Mouse (Mus musculus): Measurements from ENCODE around the gene Fam129a. TPM values are rescaled to one million over a fixed set of nuclear protein-coding genes. Genes with fewer than 3 reads are reported as not detected.
"Not testable (repeated sequence)": the region's sequence is repeated elsewhere in the genome, so short reads cannot be mapped to it uniquely, and the experiment has no call there.

Fam129a gene
- polyA plus RNA-seq, 1 experiment, result 22.4 TPM

DNA sequence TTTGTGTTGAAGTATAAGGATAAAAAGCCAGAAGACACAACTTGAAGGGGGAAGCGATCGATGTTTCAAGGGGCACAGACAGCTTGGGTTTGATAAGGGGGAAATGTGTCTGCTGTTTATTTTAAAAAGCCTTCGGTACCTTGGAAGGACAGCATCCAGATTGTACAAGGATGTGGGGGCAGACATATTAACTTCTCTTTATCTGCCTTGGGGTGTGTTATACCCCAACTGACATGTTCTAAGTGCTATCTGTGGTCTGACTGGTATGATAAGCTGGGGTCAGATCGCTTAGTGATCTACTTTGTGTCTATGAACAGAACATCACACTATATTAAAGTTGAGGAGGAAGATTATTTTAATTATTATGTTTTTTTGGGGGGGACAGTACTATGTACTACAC lies 157.2 kb downstream of the Fam129a start:
- no peaks in the 10 kb centered on the region for H3K4me1 ChIP-seq (ENCODE audit: control insufficient read depth, insufficient read depth, low read length)
- TF ChIP-seq CTCF (IDR thresholded peaks at IDR 0.05; ENCODE audit: insufficient read depth, low read length) (no peak), POLR2A (IDR thresholded peaks at IDR 0.05; ENCODE audit: borderline replicate concordance, extremely low read depth, low read depth, low read length) (no peak)
- H3K4me3 ChIP-seq (replicated peaks; ENCODE audit: extremely low read depth, low read depth, low read length), result no peak overlapping the region
- no peak for DNase-seq
- 58% methylated on average over 4 of the region's 4 CpGs for WGBS

DNA sequence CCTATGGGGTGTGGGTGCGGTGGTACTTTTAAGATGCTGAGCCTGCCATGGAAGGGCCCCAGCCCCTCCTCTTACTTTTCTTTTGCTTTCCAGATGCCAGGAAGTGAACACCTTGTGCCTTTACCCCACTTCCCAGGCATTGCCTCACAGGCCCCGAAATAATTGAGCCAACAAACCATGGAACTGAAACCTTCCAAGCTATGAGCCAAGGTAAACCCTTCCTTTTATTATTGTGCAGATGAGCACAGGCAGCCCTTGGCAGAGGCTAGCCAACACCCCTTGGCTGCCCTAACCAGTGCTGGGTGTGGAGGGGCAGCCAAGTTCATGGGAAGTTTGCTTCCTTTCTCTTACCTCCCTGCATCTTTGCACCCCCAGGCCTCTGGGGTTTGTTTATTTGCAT lies 166.2 kb downstream of the Fam129a start:
- 73% methylated on average over 2 of the region's 2 CpGs for WGBS
- no peak overlapping the region for H3K4me3 ChIP-seq (replicated peaks; ENCODE audit: extremely low read depth, low read depth, low read length)
- TF ChIP-seq POLR2A (IDR thresholded peaks at IDR 0.05; ENCODE audit: borderline replicate concordance, extremely low read depth, low read depth, low read length) (no peak), CTCF (IDR thresholded peaks at IDR 0.05; ENCODE audit: insufficient read depth, low read length) (no peak)
- DNase-seq, result no peak
- no peaks in the 10 kb centered on the region for H3K4me1 ChIP-seq (ENCODE audit: control insufficient read depth, insufficient read depth, low read length)

GRCm38 (mm10) chr1:151741199-151741621 lies 170.2 kb downstream of the Fam129a start:
- no peaks in the 10 kb centered on the region for H3K4me1 ChIP-seq (ENCODE audit: control insufficient read depth, insufficient read depth, low read length)
- WGBS, result 64% methylated on average over 7 of the region's 7 CpGs
- TF ChIP-seq POLR2A (IDR thresholded peaks at IDR 0.05; ENCODE audit: borderline replicate concordance, extremely low read depth, low read depth, low read length), result no peak
- TF ChIP-seq CTCF (IDR thresholded peaks at IDR 0.05; ENCODE audit: insufficient read depth, low read length), result no peak
- H3K4me3 ChIP-seq (replicated peaks; ENCODE audit: extremely low read depth, low read depth, low read length), result no peak overlapping the region
- no peak for DNase-seq

DNA sequence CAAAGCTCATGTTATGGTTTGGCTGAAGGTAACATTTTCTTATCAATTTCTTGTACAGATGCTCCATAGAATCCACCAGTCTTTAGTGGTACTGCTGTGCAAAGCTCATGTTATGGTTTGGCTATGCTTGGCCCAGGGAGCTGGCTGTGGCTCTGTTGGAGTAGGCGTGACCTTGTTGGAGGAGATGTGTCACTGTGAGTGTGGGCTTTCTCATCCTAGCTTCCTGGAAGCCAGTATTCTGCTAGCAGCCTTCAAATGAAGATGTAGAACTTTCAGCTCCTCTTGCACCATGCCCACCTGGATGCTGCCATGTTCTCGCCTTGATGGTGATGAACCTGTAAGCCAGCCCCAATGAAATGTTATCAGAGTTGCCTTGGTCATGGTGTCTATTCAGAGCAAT lies 178.9 kb downstream of the Fam129a start:
- H3K4me3 ChIP-seq (replicated peaks; ENCODE audit: extremely low read depth, low read depth, low read length); DNase-seq; H3K4me1 ChIP-seq (ENCODE audit: control insufficient read depth, insufficient read depth, low read length): not testable (repeated sequence)
- 97% methylated on average over 2 of the region's 2 CpGs for WGBS

- peaks cover 8% of the 10 kb centered on the region for H3K4me1 ChIP-seq (ENCODE audit: control insufficient read depth, insufficient read depth, low read length)
- DNase-seq, result no peak
- 43% methylated on average over 4 of the region's 4 CpGs for WGBS
- TF ChIP-seq CTCF (IDR thresholded peaks at IDR 0.05; ENCODE audit: insufficient read depth, low read length), result no peak
- TF ChIP-seq POLR2A (IDR thresholded peaks at IDR 0.05; ENCODE audit: borderline replicate concordance, extremely low read depth, low read depth, low read length), result no peak
- no peak overlapping the region for H3K4me3 ChIP-seq (replicated peaks; ENCODE audit: extremely low read depth, low read depth, low read length)
Measured at GRCm38 (mm10) chr1:151752946-151753345, 182.0 kb downstream of the Fam129a start.

- no peak for TF ChIP-seq POLR2A (IDR thresholded peaks at IDR 0.05; ENCODE audit: borderline replicate concordance, extremely low read depth, low read depth, low read length)
- no peak for DNase-seq
- Histone ChIP-seq H3K4me3 (replicated peaks; ENCODE audit: extremely low read depth, low read depth, low read length) (no peak overlapping the region), H3K4me1 (ENCODE audit: control insufficient read depth, insufficient read depth, low read length) (peaks cover 8% of the 10 kb centered on the region)
- WGBS, result 49% methylated on average over 8 of the region's 8 CpGs
Measured at GRCm38 (mm10) chr1:151753374-151753929, 182.5 kb downstream of the Fam129a start.

DNA sequence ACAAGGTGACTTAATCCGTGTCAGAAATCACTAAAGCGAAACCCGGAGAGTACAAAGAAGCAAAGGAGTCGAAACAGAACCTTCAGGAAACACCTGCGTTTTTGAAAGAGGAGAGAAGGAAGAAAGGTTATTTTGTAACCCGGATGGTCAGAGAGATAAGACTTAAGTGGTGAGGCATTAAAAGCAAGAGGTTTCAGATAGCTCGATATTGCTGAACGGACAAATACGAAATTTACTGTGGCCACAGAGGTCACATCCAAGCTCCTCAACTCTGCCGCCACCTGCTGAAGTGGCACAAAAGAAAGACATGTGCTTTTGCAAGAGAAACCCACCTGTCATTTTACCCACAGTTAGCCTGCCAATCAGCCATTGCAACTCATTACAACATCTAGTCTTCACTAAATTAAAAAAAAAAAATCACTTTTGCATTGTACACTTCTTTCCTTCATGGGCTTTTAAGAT lies 183.1 kb downstream of the Fam129a start:
- Histone ChIP-seq H3K4me1 (ENCODE audit: control insufficient read depth, insufficient read depth, low read length) (peaks cover 8% of the 10 kb centered on the region), H3K4me3 (replicated peaks; ENCODE audit: extremely low read depth, low read depth, low read length) (no peak overlapping the region)
- DNase-seq, result no peak
- whole genome bisulfite sequencing, result 35% methylated on average over 10 of the region's 10 CpGs
- TF ChIP-seq POLR2A (IDR thresholded peaks at IDR 0.05; ENCODE audit: borderline replicate concordance, extremely low read depth, low read depth, low read length) (no peak), CTCF (IDR thresholded peaks at IDR 0.05; ENCODE audit: insufficient read depth, low read length) (no peak)

DNA sequence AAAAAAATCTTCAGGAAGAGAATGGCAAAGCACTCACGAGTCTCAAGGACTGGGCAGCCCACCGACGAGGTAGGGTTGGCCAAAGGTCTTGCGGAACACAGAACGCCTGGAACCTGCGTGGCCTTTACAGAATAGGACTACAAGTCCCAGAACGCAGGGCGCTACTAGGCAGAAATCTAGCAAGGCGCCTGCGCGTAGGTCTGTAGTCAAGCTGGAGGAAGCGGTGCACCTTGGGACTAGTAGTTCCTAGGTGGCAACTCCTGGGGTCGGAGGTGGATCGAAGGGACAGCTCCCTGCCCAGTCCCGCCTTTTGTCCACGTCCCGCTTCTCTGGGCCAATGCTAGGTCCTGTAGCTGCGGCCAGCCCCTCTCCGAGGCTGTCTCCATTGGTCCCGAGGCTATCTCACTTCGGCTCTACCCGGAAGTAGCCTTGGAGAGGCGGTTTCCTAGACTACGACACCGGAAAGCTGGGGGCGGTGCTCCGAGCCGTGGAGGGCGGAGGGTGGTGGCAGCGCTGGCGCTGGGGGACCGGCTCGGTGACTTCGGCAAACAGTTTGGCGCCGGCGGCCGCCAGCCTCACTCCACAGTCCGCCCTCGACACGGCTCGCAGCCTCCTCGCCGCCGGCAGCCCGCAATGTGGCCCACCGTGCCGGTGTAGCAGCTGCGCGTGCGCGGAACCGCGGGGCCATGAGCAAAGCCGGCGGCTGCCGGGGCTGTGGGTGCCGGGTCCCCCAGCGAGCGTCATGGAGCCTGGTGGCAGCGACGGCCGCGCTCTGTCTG lies 184.1 kb downstream of the Fam129a start, which contains the start of gene Edem3:
TSS of gene Edem3 (plus strand) at position 491 of the 779 bp plus-strand sequence.
- peak; percentile 97 for DNase-seq
- TF ChIP-seq CTCF (IDR thresholded peaks at IDR 0.05; ENCODE audit: insufficient read depth, low read length) (no peak), POLR2A (IDR thresholded peaks at IDR 0.05; ENCODE audit: borderline replicate concordance, extremely low read depth, low read depth, low read length) (peak; percentile 77; the same call in 1 of the 2 replicates)
- under 1% methylated on average over 64 of the region's 64 CpGs for WGBS
- Histone ChIP-seq H3K4me3 (replicated peaks; ENCODE audit: extremely low read depth, low read depth, low read length) (peak within 1 kb of the TSS; percentile 80), H3K4me1 (ENCODE audit: control insufficient read depth, insufficient read depth, low read length) (peaks cover 8% of the 10 kb centered on the region)

- DNase-seq, result no peak
- Histone ChIP-seq H3K4me1 (ENCODE audit: control insufficient read depth, insufficient read depth, low read length) (peaks cover 8% of the 10 kb centered on the region), H3K4me3 (replicated peaks; ENCODE audit: extremely low read depth, low read depth, low read length) (peak overlapping the region; percentile 79)
- WGBS, result 2% methylated on average over 36 of the region's 36 CpGs
- TF ChIP-seq CTCF (IDR thresholded peaks at IDR 0.05; ENCODE audit: insufficient read depth, low read length) (no peak), POLR2A (IDR thresholded peaks at IDR 0.05; ENCODE audit: borderline replicate concordance, extremely low read depth, low read depth, low read length) (no peak)
Measured at GRCm38 (mm10) chr1:151755660-151756424, 184.9 kb downstream of the Fam129a start.
